21 mouse cellular contexts compared by ENCODE assay signal in the genomic region with DNA sequence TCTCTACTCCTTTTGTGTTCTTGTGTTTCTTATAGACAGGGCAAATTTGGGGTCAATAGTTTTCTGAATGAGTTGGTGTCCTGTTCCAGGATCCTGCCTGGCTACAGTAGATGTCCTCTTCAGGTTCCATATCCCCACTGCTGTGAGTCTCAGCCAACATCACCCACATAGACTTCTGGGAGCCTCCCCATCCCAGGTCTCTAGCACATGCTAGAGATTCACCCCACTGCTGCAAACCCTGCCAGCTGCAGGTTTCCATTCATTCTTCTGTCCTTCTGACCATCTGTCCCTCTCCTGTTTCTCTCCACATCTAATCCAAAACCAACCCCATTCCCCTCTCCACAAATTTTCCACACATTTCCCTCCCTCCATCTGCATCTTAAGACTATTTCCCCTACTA.
"Had no signal": no experiment of that assay in that cellular context is flagged by ENCODE, and none has a peak within 500 bp of the region (broad histone marks: within the 10 kb centered on the region; RNA-seq: fewer than 3 reads in every experiment).

No protein-coding gene starts in this region.

- H3K9me3 ChIP-seq: limb, embryonic 12.5 days; limb, embryonic 15.5 days; midbrain, embryonic 10.5 days; midbrain, embryonic 13.5 days; neural tube, embryonic 13.5 days had no signal

- H3K4me1 ChIP-seq: limb, embryonic 12.5 days; limb, embryonic 15.5 days; megakaryocyte, embryonic 14.5 days; midbrain, embryonic 10.5 days; midbrain, embryonic 13.5 days; neural tube, embryonic 13.5 days had no signal

- H3K36me3 ChIP-seq: limb, embryonic 12.5 days; limb, embryonic 15.5 days; midbrain, embryonic 10.5 days; midbrain, embryonic 13.5 days; neural tube, embryonic 13.5 days had no signal

- DNase-seq: kidney, postnatal 25 days; layer of hippocampus, adult 9-11 months; liver, postnatal 0 days; lung, embryonic 14.5 days; retina, postnatal 1 day; right cerebral cortex, postnatal 25 days; spleen, adult 18-20 months; thymus, adult 2 months; thymus, postnatal 14 days had no signal

- H3K27me3 ChIP-seq: limb, embryonic 12.5 days; limb, embryonic 15.5 days; megakaryocyte, embryonic 14.5 days; midbrain, embryonic 13.5 days; neural tube, embryonic 13.5 days had no signal

- H3K4me3 ChIP-seq: layer of hippocampus, adult 2 months; limb, embryonic 12.5 days; limb, embryonic 15.5 days; megakaryocyte, embryonic 14.5 days; midbrain, embryonic 10.5 days; midbrain, embryonic 13.5 days; myocyte; neural tube, embryonic 13.5 days had no signal

- H3K27ac ChIP-seq: kidney, postnatal 0 days; limb, embryonic 12.5 days; limb, embryonic 15.5 days; liver, embryonic 14.5 days; midbrain, embryonic 10.5 days; midbrain, embryonic 13.5 days; neural tube, embryonic 13.5 days had no signal

- ATAC-seq: liver, postnatal 0 days; lung, postnatal 0 days; midbrain, embryonic 13.5 days; midbrain, embryonic 16.5 days had no signal
